Mouse (Mus musculus) NIH3T3 (cell line): Measurements from ENCODE around the gene Gpr107.

Experiments
- DNase-seq: peaks from one replicate; pipeline ENCODE4 v3.0.0-alpha.2; 2012; ENCODE audit warnings: low read depth

Gpr107 gene

GRCm38 (mm10) chr2:31151892-31152812, at the start of gene Gpr107:
TSS of gene Gpr107 (plus strand) at chr2:31152316.
- DNase-seq, result peak; percentile 88

- no peak for DNase-seq
These were observed 48.8 kb upstream of the Gpr107 start for GRCm38 (mm10) chr2:31103321-31103720.

- DNase-seq, result no peak
These were observed 46.8 kb upstream of the Gpr107 start for GRCm38 (mm10) chr2:31105279-31105678.

- no peak for DNase-seq
These were observed 46.1 kb upstream of the Gpr107 start for GRCm38 (mm10) chr2:31106004-31106403.

GRCm38 (mm10) chr2:31106621-31107320, 45.3 kb upstream of the Gpr107 start:
- peak; percentile 52 for DNase-seq

GRCm38 (mm10) chr2:31108186-31108585, 43.9 kb upstream of the Gpr107 start:
- DNase-seq, result no peak

- DNase-seq, result no peak
These were observed 42.1 kb upstream of the Gpr107 start for GRCm38 (mm10) chr2:31109960-31110548.

- DNase-seq, result peak; percentile 51
These were observed 40.4 kb upstream of the Gpr107 start for GRCm38 (mm10) chr2:31111685-31112084.

- DNase-seq, result no peak
These were observed 37.9 kb upstream of the Gpr107 start for GRCm38 (mm10) chr2:31114205-31114604.

GRCm38 (mm10) chr2:31115091-31115942, 36.8 kb upstream of the Gpr107 start:
- peak; percentile 40 for DNase-seq

GRCm38 (mm10) chr2:31115943-31116731, 36.0 kb upstream of the Gpr107 start:
- peak; percentile 70 for DNase-seq

- no peak for DNase-seq
These were observed 33.9 kb upstream of the Gpr107 start for GRCm38 (mm10) chr2:31118211-31118610.

- no peak for DNase-seq
These were observed 33.3 kb upstream of the Gpr107 start for GRCm38 (mm10) chr2:31118639-31119380.

GRCm38 (mm10) chr2:31119795-31120194, 32.3 kb upstream of the Gpr107 start:
- no peak for DNase-seq

GRCm38 (mm10) chr2:31121131-31121693, 30.9 kb upstream of the Gpr107 start:
- DNase-seq, result no peak

GRCm38 (mm10) chr2:31122806-31123205, 29.3 kb upstream of the Gpr107 start:
- no peak for DNase-seq

GRCm38 (mm10) chr2:31123493-31123892, 28.6 kb upstream of the Gpr107 start:
- DNase-seq, result no peak

- peak; percentile 84 for DNase-seq
These were observed 27.4 kb upstream of the Gpr107 start for GRCm38 (mm10) chr2:31124694-31125093.

- DNase-seq, result peak; percentile 23
These were observed 27.0 kb upstream of the Gpr107 start for GRCm38 (mm10) chr2:31125156-31125555.

- no peak for DNase-seq
These were observed 26.1 kb upstream of the Gpr107 start for GRCm38 (mm10) chr2:31126048-31126447.
